Mouse (Mus musculus) neural tube, embryonic 11.5 days (tissue): ENCODE data around the gene Dgkg. TPM values are rescaled to one million over a fixed set of nuclear protein-coding genes. Genes with fewer than 3 reads are reported as not detected.

Experiments used
- ATAC-seq: fragments of 200-750 bp; cut with Nextera tagmentation; 2 replicates; pipeline ENCODE4 v1.8.0; 2017; ENCODE audit warnings: moderate number of reproducible peaks, mild to moderate bottlenecking, moderate TSS enrichment, moderate library complexity; ENCODE audit not compliant: insufficient read depth, low FRiP score, low TSS enrichment
- DNase-seq: peaks from one replicate; pipeline ENCODE4 v3.0.0-alpha.2; 2015; ENCODE audit warnings: low spot score
- H3K27ac ChIP-seq: fragments of 300-500 bp; sonication (generic); 2 replicates; pipeline ENCODE4 v1.5.1; 2014; ENCODE audit warnings: low read depth, mild to moderate bottlenecking, low read length
- H3K27me3 ChIP-seq: fragments of 300-500 bp; sonication (generic); 2 replicates; pipeline ENCODE4 v1.6.1; 2014; ENCODE audit warnings: mild to moderate bottlenecking, low read length, mixed read lengths; ENCODE audit not compliant: control insufficient read depth, insufficient read depth
- H3K36me3 ChIP-seq: fragments of 300-500 bp; sonication (generic); 2 replicates; pipeline ENCODE4 v1.6.1; 2014; ENCODE audit warnings: mild to moderate bottlenecking, low read length, moderate library complexity, mixed read lengths; ENCODE audit not compliant: control insufficient read depth, insufficient read depth
- H3K4me1 ChIP-seq: fragments of 300-500 bp; sonication (generic); 2 replicates; pipeline ENCODE4 v1.6.1; 2014; ENCODE audit warnings: low read length, mixed read lengths; ENCODE audit not compliant: control insufficient read depth, insufficient read depth
- H3K4me2 ChIP-seq: fragments of 300-500 bp; sonication (generic); 2 replicates; pipeline ENCODE4 v1.6.1; 2014; ENCODE audit warnings: low read depth, mild to moderate bottlenecking, moderate library complexity
- H3K4me3 ChIP-seq: fragments of 300-500 bp; sonication (generic); 2 replicates; pipeline ENCODE4 v1.5.1; 2014; ENCODE audit warnings: low read depth, low read length
- H3K9ac ChIP-seq: fragments of 300-500 bp; sonication (generic); 2 replicates; pipeline ENCODE4 v1.6.1; 2014; ENCODE audit warnings: mild to moderate bottlenecking, low read length
- H3K9me3 ChIP-seq: fragments of 300-500 bp; sonication (generic); 2 replicates; pipeline ENCODE4 v1.6.1; 2016; ENCODE audit warnings: low read length; ENCODE audit not compliant: control insufficient read depth
- WGBS: fragments of 180-500 bp; shearing (Covaris S2); extraction: QIAGEN DNeasy Blood & Tissue Kit; methylation state at CpG from one replicate; pipeline ENCODE4 v1.1.7; 2014; 5-methylcytosine and 5-hydroxymethylcytosine counted together
- polyA plus RNA-seq: library from polyadenylated mRNA; unstranded; fragments of >200 nt; fragmentation: Nextera tagmentation; extraction: Ambion mirVana; gene quantifications from 2 replicates; pipeline ENCODE4 v1.2.1, GENCODE M21; 2014

Dgkg gene
- polyA plus RNA-seq, 1 experiment from 2014 or later, result 0.08 TPM

GRCm38 (mm10) chr16:22469385-22469784 lies 187.6 kb downstream of the Dgkg start:
- WGBS, result 87% methylated on average over 11 of the region's 11 CpGs
- no peak for ATAC-seq

GRCm38 (mm10) chr16:22467111-22467510 lies 189.9 kb downstream of the Dgkg start:
- Histone ChIP-seq H3K36me3 (no peaks in the 10 kb centered on the region), H3K4me2 (no peak overlapping the region), H3K4me1 (no peaks in the 10 kb centered on the region), H3K4me3 (no peak overlapping the region), H3K9ac (no peak overlapping the region), H3K27me3 (no peaks in the 10 kb centered on the region), H3K27ac (no peak overlapping the region), H3K9me3 (no peaks in the 10 kb centered on the region)
- DNase-seq (no peak), ATAC-seq (no peak)
- WGBS, result 98% methylated on average over 2 of the region's 2 CpGs

More at GRCm38 (mm10) chr16:22469385-22469784, 187.6 kb downstream of the Dgkg start:
- Histone ChIP-seq H3K4me3 (no peak overlapping the region), H3K36me3 (no peaks in the 10 kb centered on the region), H3K4me2 (no peak overlapping the region), H3K27me3 (no peaks in the 10 kb centered on the region), H3K9me3 (no peaks in the 10 kb centered on the region), H3K9ac (no peak overlapping the region), H3K27ac (no peak overlapping the region), H3K4me1 (no peaks in the 10 kb centered on the region)
- no peak for DNase-seq

- Histone ChIP-seq H3K9ac (no peak overlapping the region), H3K36me3 (no peaks in the 10 kb centered on the region), H3K4me1 (no peaks in the 10 kb centered on the region), H3K27me3 (no peaks in the 10 kb centered on the region), H3K4me2 (no peak overlapping the region), H3K27ac (no peak overlapping the region), H3K4me3 (no peak overlapping the region), H3K9me3 (no peaks in the 10 kb centered on the region)
- ATAC-seq (no peak), DNase-seq (no peak)
- WGBS, result 81% methylated on average over 11 of the region's 11 CpGs
These were observed 190.6 kb downstream of the Dgkg start for GRCm38 (mm10) chr16:22466381-22466780.

- Histone ChIP-seq H3K4me1 (no peaks in the 10 kb centered on the region), H3K9me3 (no peaks in the 10 kb centered on the region), H3K9ac (no peak overlapping the region), H3K27ac (no peak overlapping the region), H3K4me2 (no peak overlapping the region), H3K4me3 (no peak overlapping the region), H3K27me3 (no peaks in the 10 kb centered on the region), H3K36me3 (no peaks in the 10 kb centered on the region)
- DNase-seq (no peak), ATAC-seq (no peak)
- WGBS, result 91% methylated on average over 3 of the region's 3 CpGs
These were observed 194.8 kb downstream of the Dgkg start for GRCm38 (mm10) chr16:22462220-22462619.

DNA sequence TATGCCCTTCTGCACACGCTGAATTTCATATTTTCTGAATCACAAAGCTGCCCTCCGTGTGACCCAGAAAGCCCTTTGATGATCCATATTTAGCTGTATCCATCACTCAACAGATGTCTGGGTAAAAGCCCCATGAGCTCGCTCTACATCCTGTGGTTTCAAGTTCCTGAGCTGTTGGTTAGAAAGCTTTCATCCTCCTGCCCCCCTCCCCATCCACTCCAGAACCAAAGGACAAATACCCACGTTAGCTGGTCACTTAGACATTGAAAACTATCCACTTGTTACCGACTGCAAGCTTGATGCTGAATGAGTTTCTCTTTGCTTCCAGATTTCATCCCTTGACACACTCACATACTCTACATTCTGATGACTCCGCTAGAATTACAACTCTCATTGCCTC lies 195.3 kb downstream of the Dgkg start:
- Histone ChIP-seq H3K4me2 (no peak overlapping the region), H3K9ac (no peak overlapping the region), H3K4me3 (no peak overlapping the region), H3K27ac (no peak overlapping the region), H3K4me1 (no peaks in the 10 kb centered on the region), H3K27me3 (no peaks in the 10 kb centered on the region), H3K36me3 (no peaks in the 10 kb centered on the region), H3K9me3 (no peaks in the 10 kb centered on the region)
- DNase-seq, result no peak
- ATAC-seq, result no peak
- 72% methylated on average over 6 of the region's 6 CpGs for WGBS

- no peak overlapping the region for H3K4me2 ChIP-seq
- ATAC-seq, result no peak
- WGBS, result 65% methylated on average over 1 of the region's 1 CpGs
These were observed 196.1 kb downstream of the Dgkg start for GRCm38 (mm10) chr16:22460960-22461359.

DNA sequence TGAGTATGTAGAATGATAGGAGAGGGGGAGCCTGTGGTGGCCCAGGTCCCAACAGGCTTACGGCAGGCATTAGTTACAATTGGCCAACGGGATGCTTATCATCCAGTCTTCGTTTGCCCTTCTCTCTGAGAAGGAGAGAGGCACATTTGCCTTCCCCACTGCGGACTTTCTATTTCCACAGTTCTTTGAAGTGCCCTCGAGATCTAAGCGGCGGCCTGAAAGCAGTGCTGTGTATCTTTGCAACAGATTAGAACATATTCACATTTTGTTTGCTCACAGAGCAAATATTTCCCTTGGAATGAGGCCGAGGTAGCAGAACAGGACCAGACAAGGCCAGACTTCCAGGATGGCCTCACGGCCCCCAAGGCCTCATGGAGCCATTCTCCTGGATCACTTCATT lies 204.9 kb downstream of the Dgkg start:
- no peaks in the 10 kb centered on the region for H3K27me3 ChIP-seq
- H3K4me1 ChIP-seq, result no peaks in the 10 kb centered on the region
- H3K36me3 ChIP-seq, result no peaks in the 10 kb centered on the region
- WGBS, result 89% methylated on average over 9 of the region's 9 CpGs
- no peak overlapping the region for H3K27ac ChIP-seq
- no peak overlapping the region for H3K4me2 ChIP-seq
- no peak overlapping the region for H3K4me3 ChIP-seq
- DNase-seq (no peak), ATAC-seq (no peak)
- no peaks in the 10 kb centered on the region for H3K9me3 ChIP-seq
- no peak overlapping the region for H3K9ac ChIP-seq

More at GRCm38 (mm10) chr16:22460960-22461359, 196.1 kb downstream of the Dgkg start:
- no peaks in the 10 kb centered on the region for H3K9me3 ChIP-seq
- H3K4me1 ChIP-seq, result no peaks in the 10 kb centered on the region
- no peaks in the 10 kb centered on the region for H3K27me3 ChIP-seq
- DNase-seq, result no peak
- H3K27ac ChIP-seq, result no peak overlapping the region
- H3K36me3 ChIP-seq, result no peaks in the 10 kb centered on the region
- H3K9ac ChIP-seq, result no peak overlapping the region
- no peak overlapping the region for H3K4me3 ChIP-seq

DNA sequence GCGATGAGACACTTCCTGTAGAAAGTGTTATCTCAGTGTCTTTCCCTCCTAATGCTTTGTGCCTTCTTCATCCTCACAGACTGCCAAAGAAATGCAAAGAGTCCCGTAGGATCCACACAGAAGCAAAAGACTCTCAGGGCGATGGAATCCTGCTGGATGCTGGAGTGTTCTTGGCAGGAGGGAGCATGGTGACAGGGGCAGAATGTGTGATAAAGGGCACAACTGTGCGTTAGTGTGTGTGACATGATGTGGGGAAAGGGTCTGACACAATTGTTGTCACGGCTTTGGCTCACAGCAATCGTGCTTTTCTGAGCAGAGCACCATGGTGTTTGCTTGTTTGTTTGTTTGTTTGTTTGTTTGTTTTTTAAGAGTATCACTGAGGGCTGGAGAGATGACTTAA lies 208.9 kb downstream of the Dgkg start:
- 83% methylated on average over 6 of the region's 6 CpGs for WGBS
- Histone ChIP-seq H3K36me3 (no peaks in the 10 kb centered on the region), H3K9me3 (no peaks in the 10 kb centered on the region), H3K4me3 (no peak overlapping the region), H3K4me2 (no peak overlapping the region), H3K27ac (no peak overlapping the region), H3K4me1 (no peaks in the 10 kb centered on the region), H3K27me3 (no peaks in the 10 kb centered on the region), H3K9ac (no peak overlapping the region)
- ATAC-seq, result no peak
- DNase-seq, result no peak

DNA sequence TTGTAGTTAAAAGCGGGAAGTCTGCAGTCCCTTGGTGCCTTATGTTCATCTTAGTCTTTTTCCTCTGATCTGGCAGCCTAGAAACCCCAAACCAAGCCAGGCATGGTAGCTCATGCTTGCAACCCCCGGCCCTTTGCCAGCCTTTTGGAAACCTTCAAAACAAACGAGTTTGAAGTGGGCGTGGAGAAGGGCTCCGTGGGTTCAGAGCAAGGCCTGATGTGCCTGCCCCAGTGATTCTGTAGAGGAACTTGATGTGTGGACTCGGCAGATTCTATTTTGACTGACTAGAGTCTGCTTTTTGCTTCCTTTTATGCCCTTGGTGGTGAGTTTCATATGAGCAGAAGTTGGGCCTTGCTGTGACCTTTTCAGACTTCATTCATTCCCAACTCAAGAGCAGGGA lies 212.2 kb downstream of the Dgkg start:
- Histone ChIP-seq H3K9me3 (no peaks in the 10 kb centered on the region), H3K36me3 (no peaks in the 10 kb centered on the region), H3K4me3 (no peak overlapping the region), H3K27me3 (peaks cover 11% of the 10 kb centered on the region), H3K27ac (no peak overlapping the region), H3K4me1 (peaks cover 4% of the 10 kb centered on the region; the same call in 1 of the 2 replicates), H3K9ac (no peak overlapping the region), H3K4me2 (no peak overlapping the region)
- no peak for DNase-seq
- 70% methylated on average over 6 of the region's 6 CpGs for WGBS
- no peak for ATAC-seq
